Mouse (Mus musculus): ENCODE measurements at regions not wholly inside any gene's neighbourhood (a gene's known extent, or its start where the extent isn't known, plus 50 kb on each side); places are given as distances from the start of the nearest gene placed in this dataset.

GRCm38 (mm10) chr13:44407307-44407706 is 322.0 kb upstream of the Jarid2 start:
- no peak for ATAC-seq (replicated peaks; ENCODE audit: low FRiP score, poor library complexity, severe bottlenecking)

GRCm38 (mm10) chr13:44408619-44408959 is 320.7 kb upstream of the Jarid2 start:
- no peak for ATAC-seq (replicated peaks; ENCODE audit: low FRiP score, poor library complexity, severe bottlenecking)

DNA sequence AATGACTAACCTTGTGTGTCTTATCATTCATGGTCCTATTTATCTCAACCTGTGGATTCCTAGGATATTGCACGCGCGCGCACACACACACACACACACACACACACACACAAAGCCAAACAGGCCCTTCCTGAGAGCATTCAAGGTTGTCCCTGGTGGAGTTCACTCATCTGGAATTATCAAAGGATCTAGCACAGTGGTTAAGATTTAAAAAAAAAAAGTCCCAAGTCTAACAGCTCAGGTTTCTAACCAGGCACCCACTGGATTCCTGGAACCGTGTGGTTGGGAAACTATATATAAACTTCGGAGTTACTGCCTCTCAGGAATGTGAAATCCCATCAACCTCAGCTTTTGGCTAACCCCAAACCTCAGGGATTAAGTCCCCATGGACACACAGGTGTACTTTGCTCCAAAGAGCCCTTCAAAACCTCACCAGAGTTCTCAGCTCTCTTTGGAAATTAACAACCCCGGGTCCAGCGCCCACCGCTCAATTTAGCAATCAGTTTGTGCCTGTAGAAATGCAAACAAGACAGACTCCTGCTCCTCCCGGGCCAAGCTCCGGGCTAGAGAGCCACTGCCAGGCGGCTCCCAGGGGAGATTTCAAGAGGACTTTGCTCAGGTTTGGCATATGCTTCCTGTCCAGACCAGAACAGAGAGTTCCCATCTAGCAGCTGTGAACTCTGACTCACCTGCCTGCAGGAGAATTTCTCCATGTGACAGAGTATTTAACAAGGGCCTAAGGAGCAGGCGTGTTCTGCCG is 320.1 kb upstream of the Jarid2 start:
- ATAC-seq (replicated peaks; ENCODE audit: low FRiP score, poor library complexity, severe bottlenecking) = no peak

DNA sequence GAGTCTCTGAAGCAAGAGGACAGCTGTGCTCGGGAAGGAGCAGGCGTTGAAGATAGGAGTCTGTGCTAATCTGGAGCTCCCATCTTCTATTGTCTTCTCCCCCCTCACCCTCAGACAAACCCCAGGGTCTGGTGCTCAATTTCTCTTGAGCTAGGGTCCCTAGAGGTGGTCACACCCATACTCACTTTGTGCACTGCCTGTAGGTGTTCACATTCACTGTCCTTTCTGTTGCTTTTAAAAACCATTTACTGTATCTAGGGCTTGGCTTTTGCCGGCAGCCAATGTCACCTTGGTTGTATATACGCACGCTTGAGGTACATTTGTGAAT is 319.6 kb upstream of the Jarid2 start:
- ATAC-seq (replicated peaks; ENCODE audit: low FRiP score, poor library complexity, severe bottlenecking) = no peak

DNA sequence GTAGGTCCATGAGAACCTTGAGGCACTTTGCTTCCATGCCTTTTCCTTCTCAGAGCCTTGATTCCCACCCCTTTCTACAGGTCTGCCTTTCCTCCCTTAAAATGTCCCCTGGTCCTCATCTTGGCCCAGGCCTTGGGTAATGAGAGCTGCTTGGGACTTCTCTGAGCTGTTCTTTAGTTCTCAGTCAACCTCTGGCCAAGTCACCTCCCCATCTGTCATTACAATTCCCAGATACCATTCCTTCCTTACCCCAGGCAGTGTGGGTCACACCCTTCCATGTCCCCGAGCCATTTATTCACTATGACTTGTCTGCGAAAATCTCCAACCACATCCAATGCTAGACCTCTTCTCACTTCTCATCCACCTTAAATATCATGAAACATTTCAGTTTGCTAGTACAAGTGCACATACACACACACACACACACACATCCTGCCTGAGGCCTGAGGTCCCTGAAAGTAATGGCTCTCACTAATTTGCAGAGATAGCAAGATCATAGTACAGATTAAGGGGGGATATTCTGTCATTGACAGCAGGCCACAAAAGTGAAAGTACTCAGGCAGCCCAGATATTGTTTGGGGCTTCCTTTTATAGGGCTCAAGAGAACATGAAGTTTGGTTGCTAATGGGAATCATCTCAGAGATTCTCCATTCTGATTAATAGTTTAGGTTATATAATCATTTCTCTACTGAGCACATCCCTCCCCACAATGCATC is 317.3 kb upstream of the Jarid2 start:
- ATAC-seq (replicated peaks; ENCODE audit: low FRiP score, poor library complexity, severe bottlenecking) = no peak

DNA sequence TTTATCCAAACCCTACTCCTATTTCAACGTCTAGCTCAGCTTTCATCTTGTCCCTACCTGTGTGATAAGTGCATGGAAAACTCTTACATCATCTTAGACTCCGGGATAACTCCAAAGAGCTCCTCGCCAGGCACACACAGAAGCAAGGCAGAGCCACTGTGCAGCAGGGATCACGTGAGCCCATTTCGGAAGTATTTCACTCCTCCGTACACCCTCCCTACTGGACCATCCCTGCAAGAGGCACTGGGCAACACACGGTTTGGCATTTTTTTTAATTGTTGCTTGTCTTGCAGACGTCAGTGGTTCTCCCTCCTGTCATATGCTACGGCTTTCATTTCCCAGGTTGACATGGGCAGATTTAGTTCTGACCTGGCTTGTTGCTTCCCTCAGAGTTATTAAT is 316.0 kb upstream of the Jarid2 start:
- ATAC-seq (replicated peaks; ENCODE audit: low FRiP score, poor library complexity, severe bottlenecking) = no peak

DNA sequence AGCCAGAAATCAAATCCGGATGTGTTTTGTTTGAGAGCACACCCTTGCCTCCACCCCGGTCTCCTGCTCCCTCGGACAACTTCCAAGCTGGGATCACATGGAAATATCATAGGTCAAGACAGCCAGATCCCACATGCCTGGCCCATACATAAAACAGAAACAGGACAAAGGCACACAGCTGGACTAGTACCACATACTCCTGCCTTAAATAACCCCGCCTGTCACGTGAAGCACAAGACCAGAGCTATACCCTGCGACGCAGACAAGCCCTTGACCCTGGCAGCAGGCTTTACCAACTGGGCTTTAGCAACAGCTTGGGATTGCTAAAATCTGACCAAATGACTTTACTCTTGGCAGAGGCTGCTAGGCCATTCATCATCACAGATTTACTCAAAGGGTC is 313.3 kb upstream of the Jarid2 start:
- no peak for ATAC-seq (replicated peaks; ENCODE audit: low FRiP score, poor library complexity, severe bottlenecking)

GRCm38 (mm10) chr13:44416986-44417385 is 312.3 kb upstream of the Jarid2 start:
- ATAC-seq (replicated peaks; ENCODE audit: low FRiP score, poor library complexity, severe bottlenecking) = no peak

DNA sequence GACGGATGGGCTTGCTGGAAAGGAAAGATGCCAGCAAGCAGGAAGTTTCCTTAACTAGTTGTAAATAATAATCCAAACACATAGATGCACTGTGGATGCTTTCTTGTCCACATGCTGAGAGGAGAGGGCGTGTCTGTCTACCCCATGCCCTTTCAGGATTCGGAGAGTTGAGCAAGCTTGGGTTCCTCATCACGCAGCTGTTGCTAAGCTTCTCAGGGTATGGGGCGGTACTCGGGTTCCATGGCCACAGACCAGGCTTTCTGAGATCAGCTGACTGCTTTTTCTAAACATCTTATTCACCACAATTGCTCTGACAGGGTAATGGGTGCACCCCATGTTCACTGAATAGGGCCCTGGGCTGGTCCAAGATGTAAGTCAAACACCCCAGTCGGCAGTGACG is 310.2 kb upstream of the Jarid2 start:
- no peak for ATAC-seq (replicated peaks; ENCODE audit: low FRiP score, poor library complexity, severe bottlenecking)

DNA sequence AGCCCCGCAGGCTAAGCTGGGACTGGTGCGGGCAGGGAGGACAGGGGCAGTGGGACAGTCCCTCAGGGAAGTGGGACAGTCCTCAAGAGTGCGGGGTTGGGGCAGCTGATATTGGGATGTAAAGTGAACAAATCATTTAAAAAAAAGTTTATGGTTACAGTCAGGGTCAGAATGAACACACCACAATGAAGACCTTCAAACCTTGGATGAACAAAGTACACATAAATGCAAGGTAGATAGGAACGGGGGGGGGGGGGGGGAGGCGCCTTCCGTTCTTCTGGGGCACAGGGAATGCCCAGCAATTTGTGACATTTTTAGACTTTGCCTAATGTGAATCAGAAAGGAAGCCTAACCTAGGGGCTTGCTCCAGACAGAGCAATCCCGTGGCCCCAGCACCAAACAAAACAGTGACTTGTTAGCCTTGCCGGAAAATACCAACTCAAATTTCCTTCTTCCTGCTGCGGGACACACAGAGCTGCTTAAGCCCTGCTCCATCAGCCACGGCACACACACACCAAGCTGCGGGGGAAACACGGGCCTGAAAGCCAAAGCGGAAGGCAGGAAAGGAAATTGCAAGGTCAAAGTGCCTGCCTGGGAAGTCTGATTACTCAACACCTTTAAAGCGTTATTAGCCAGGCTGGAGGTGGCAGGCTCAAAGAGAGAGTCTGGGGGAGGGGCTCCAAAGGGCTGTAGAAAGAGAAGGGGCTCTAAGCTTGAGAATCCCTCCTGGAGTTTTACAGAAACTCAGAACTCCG is 309.6 kb upstream of the Jarid2 start:
- ATAC-seq (replicated peaks; ENCODE audit: low FRiP score, poor library complexity, severe bottlenecking) = no peak

GRCm38 (mm10) chr13:44420227-44420592 is 309.1 kb upstream of the Jarid2 start:
- ATAC-seq (replicated peaks; ENCODE audit: low FRiP score, poor library complexity, severe bottlenecking) = no peak

DNA sequence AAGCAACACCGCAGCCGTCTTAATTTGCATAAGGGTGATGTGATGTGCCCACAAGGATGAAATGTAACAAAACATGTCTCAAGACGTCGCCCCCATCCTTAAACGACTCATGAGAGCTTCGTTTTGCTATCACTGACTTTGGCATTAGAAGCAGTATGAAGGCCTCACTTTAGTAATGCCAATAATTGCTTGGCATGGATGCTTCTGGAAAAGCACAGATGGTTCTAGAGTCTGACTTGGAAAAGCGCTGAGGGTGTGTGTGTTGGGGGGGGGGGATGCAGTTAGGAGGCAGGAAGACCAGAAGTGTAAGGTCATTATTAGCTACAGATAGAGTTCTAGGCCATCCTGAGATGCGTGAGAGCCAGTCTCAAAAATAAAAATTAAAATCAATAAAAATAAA is 308.3 kb upstream of the Jarid2 start:
- no peak for ATAC-seq (replicated peaks; ENCODE audit: low FRiP score, poor library complexity, severe bottlenecking)

DNA sequence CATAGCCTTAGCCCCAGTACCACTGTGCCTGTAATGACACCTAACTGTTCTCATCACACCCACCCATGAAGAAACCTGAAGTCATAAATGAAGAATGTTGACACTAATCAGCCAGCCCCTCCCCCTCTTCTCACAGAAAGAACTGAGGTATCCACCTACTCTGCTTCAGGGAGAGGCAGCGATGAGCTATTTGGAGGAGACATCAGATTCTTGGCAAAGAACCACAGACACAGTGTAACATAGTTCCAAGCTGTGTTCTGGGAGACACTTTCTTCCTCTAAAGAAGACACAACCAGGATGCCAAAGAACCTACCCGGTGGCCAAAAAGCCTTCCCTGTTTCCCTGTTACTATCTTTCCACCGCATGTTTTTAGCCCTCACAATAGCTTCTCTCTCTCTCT is 307.8 kb upstream of the Jarid2 start:
- no peak for ATAC-seq (replicated peaks; ENCODE audit: low FRiP score, poor library complexity, severe bottlenecking)

DNA sequence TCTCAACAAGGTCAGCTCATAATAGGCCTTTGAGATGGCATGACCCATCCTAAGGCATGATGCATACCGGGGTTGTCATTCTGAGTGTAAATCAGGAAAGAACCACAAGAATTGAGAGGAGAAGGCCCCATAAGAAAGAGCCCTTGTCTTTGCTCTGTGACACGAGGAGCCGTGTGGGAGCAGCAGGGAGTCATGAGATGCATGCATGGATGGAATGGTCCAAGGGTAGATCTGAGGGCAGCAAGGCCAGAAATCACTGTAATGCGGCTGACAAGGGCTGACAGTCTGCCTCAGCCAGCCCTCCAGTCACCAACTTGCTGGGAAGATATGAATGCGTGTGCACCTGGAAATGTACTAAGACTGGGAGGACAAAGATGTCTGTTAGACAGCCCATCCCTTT is 307.4 kb upstream of the Jarid2 start:
- ATAC-seq (replicated peaks; ENCODE audit: low FRiP score, poor library complexity, severe bottlenecking) = no peak

DNA sequence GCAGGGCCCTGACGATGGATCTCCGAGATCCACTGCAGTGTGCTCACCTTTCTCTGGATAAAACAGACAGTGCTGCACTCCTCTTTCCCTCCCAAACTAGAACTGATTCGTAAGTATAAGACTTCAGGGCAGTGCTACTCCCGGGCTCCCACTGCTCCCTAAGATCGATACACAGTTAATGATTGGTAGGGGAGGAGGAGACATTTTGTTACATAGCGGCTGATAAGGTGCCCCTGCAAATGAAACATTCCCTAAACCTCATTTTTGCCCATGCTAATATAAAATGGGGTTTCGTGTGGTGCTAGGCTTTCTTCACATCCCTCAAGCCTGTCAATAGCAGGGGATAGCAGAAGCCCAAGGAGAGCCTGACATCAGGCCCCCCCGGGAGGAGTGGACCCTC is 298.8 kb upstream of the Jarid2 start:
- ATAC-seq (replicated peaks; ENCODE audit: low FRiP score, poor library complexity, severe bottlenecking) = no peak

GRCm38 (mm10) chr13:44437709-44438108 is 291.6 kb upstream of the Jarid2 start:
- no peak for ATAC-seq (replicated peaks; ENCODE audit: low FRiP score, poor library complexity, severe bottlenecking)

DNA sequence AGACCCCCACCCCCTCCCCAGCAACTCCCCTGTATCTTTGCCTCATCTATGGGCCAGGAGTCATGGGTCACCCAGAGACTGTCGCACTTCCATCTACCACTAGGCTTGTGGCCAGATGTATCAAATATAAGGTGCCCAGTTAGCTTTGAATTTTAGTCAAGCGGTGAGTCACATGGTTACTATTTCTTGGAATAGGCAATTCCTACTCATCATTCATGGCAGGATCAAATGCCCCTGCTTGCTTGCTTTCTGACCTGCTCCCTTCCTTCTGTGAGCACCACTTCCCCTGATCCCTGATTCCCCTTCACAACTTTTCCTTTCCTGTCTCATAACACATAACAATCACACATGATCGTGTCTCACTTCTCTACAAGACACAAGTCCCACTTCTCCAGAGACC is 288.2 kb upstream of the Jarid2 start:
- ATAC-seq (replicated peaks; ENCODE audit: low FRiP score, poor library complexity, severe bottlenecking) = no peak

DNA sequence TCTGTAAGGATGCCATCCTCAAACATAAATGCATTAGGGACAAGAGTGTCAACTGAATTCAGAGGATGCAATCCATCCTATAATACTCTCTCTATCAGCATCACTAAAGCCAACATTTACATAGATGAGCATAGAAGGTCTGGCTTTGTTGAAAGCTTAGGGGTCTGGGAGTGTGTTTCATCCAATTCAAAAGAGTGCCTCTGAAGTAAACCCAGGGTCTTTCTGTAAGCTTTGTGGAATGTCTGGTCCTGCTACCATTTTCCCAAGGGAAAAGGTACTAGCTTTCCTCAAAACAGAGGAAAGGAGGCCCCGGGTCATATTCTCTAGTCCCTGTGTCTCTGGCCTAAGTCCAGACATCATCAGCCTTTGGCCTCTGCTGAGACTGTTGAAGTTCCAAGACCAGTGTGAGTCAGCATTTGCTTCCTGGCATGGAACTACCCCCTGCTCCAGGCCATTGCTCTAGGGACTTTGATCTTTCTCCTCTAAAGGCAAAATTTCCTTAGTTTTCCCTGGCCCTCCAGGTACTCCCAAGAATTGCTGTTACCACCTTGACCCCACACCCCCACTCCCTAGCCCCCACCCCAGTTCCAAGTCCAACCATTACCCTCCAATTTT is 280.0 kb upstream of the Jarid2 start:
- no peak for ATAC-seq (replicated peaks; ENCODE audit: low FRiP score, poor library complexity, severe bottlenecking)

GRCm38 (mm10) chr13:44451224-44451623 is 278.1 kb upstream of the Jarid2 start:
- no peak for ATAC-seq (replicated peaks; ENCODE audit: low FRiP score, poor library complexity, severe bottlenecking)

GRCm38 (mm10) chr13:44453131-44453530 is 276.1 kb upstream of the Jarid2 start:
- no peak for ATAC-seq (replicated peaks; ENCODE audit: low FRiP score, poor library complexity, severe bottlenecking)

DNA sequence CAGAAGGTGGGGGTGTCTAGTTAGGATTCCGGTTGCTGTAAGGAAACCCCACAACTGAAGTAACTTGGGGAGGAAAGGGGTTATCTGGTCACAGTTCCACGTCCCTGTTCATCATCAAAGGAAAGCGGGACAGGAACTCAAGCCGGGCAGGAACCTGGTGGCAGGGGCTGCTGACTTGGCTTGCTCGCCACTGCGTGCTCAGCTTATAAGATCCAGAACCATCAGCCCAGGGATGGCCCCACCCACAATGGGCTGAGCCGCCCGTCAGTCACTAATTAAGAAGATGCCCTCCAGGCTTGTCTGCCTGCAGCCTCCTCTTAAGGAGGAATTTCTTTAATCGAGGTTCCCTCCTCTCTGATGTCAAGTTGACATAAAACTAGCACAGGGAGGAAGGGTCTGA is 275.1 kb upstream of the Jarid2 start:
- no peak for ATAC-seq (replicated peaks; ENCODE audit: low FRiP score, poor library complexity, severe bottlenecking)
